Mouse (Mus musculus): ENCODE results near the gene Btbd8.

DNA sequence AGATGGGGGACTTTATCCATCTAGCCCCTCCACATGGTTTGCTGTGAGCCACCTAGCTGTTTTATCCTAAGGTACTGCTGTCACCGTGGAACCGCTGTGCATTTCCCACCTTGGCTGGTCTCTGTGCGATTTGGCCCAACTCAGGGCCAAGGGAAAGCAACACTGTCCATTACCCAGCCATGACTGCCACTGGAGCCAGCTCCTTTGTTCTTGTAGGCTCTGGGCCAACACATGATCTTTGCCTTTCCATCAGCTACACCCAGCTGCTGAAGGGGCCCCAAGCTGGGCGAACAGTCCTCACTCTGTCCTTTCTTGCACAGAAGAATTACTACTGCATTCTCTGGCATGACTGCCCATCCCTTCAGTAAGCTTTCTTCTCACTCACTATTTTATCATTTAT is 80.8 kb downstream of the Btbd8 start:
- TF ChIP-seq CTCF (IDR thresholded peaks at IDR 0.05) (no peak), POLR2A (IDR thresholded peaks at IDR 0.05; ENCODE audit: insufficient read depth, low read depth, low read length) (no peak), EP300 (IDR thresholded peaks at IDR 0.05; ENCODE audit: insufficient read depth, low read depth, low read length) (no peak)
